In genomic region chr10:59308993-59309715, GRCm38 (mm10) we compare ENCODE assay signal across 8 mouse cellular contexts. TPM values are rescaled to one million over a fixed set of nuclear protein-coding genes. Genes with fewer than 3 reads are reported as not detected.
DNase-seq lines count a peak whose midpoint lies in the region; ATAC-seq and TF ChIP-seq lines count a peak whose summit lies in the region.

No protein-coding gene starts in this region.

- no peak overlapping the region for H3K9ac ChIP-seq in hindbrain, embryonic 12.5 days

- DNase-seq in gastrocnemius, adult 2 months: peak; percentile 55
- DNase-seq in gastrocnemius, adult 18-20 months (ENCODE audit: low spot score): no peak
- DNase-seq in right cerebral cortex, adult 2 months (ENCODE audit: low spot score in 2 of 2): peak; percentile 64 to 66
- no peak for DNase-seq in right cerebral cortex, adult 18-20 months
- DNase-seq in cerebellum, adult 9-10 months: peak; percentile 49
- peak; percentile 64 for DNase-seq in lung, postnatal 14 days
- DNase-seq in spleen, postnatal 4 days (ENCODE audit: low spot score in 2 of 2): no peak

- H3K36me3 ChIP-seq in hindbrain, embryonic 12.5 days: no peaks in the 10 kb centered on the region

- no peaks in the 10 kb centered on the region for H3K27me3 ChIP-seq in hindbrain, embryonic 12.5 days

- 0 out of 2 replicates have a peak, but pooled peaks cover 3% of the 10 kb centered on the region for H3K9me3 ChIP-seq in hindbrain, embryonic 12.5 days (replicated peaks)

- ATAC-seq in hindbrain, embryonic 12.5 days (ENCODE audit: low FRiP score): no peak

- intact Hi-C loops in gastrocnemius, adult 2 months (cut with DNase I): no loop called here

- H3K4me1 ChIP-seq in hindbrain, embryonic 12.5 days: no peaks in the 10 kb centered on the region

- peak; percentile 77 for TF ChIP-seq CTCF in gastrocnemius, adult 2 months (IDR thresholded peaks at IDR 0.05)

- H3K4me2 ChIP-seq in hindbrain, embryonic 12.5 days (replicated peaks): no peak overlapping the region

- WGBS in hindbrain, embryonic 12.5 days: 62% methylated on average over 3 of the region's 3 CpGs

- no peak overlapping the region for H3K27ac ChIP-seq in gastrocnemius, adult 2 months
- no peak overlapping the region for H3K27ac ChIP-seq in hindbrain, embryonic 12.5 days

- H3K4me3 ChIP-seq in gastrocnemius, adult 2 months: no peak overlapping the region
- no peak overlapping the region for H3K4me3 ChIP-seq in hindbrain, embryonic 12.5 days

RNA-seq across cellular contexts. Expression of gene P4ha1, which starts 13.9 kb away (rescaled TPM):
- total RNA-seq in gastrocnemius, adult 2 months (2021): 10 to 100 TPM; 32.5 to 49.8 TPM
- 10 to 100 TPM; 32.0 to 41.6 TPM for total RNA-seq in gastrocnemius, adult 18-20 months (2021)
- 50.4 and 54.5 TPM in 2 replicates for polyA plus RNA-seq in hindbrain, embryonic 12.5 days (2016; fragmentation: Nextera tagmentation; extraction: Ambion mirVana)

Comparison
In these comparisons a context has a peak if more than half of its experiments do, and no peak if none do; other contexts are left out.
1. DNase-seq: peak in gastrocnemius, adult 2 months (single experiment), right cerebral cortex, adult 2 months (2 of 2), cerebellum, adult 9-10 months (single experiment) and lung, postnatal 14 days (single experiment); none in gastrocnemius, adult 18-20 months (single experiment), right cerebral cortex, adult 18-20 months (single experiment) and spleen, postnatal 4 days (0 of 2).